Mouse (Mus musculus) erythroblast, embryonic 14.5 days (primary cell): ENCODE results near the gene Slc25a45.

Experiments
- GATA1 ChIP-seq: IDR thresholded peaks from 2 replicates; pipeline ENCODE4 v1.6.1; 2012; ENCODE audit warnings: low read length, inconsistent platforms, mixed read lengths
- TAL1 ChIP-seq: IDR thresholded peaks from 3 replicates; pipeline ENCODE4 v1.6.1; 2012; ENCODE audit warnings: low read length, inconsistent platforms, mixed read lengths

GRCm38 (mm10) chr19:5837606-5838005 lies 40.0 kb upstream of the Slc25a45 start:
- TF ChIP-seq TAL1 = no peak
- TF ChIP-seq GATA1 = no peak
